Mouse (Mus musculus) left cerebral cortex, postnatal 14 days (tissue): Measurements from ENCODE around the gene Ccdc136. TPM values are rescaled to one million over a fixed set of nuclear protein-coding genes. Genes with fewer than 3 reads are reported as not detected.

Experiments used
- DNase-seq, 2 experiments: peaks; one replicate each; pipeline ENCODE4 v3.0.0; 2021 to 2022; ENCODE audit warnings: low spot score in 2 of 2, mixed read lengths in 1 of 2
- intact Hi-C: fragments of 180-260 bp; cut with DNase I; formaldehyde crosslinking; loops from one replicate; pipeline ENCODE4 v1.15.1; 2025
- microRNA-seq, 2 experiments: library from miRNA; unstranded; fragments of <30 nt; microRNA quantifications; one replicate each; pipeline ENCODE4 v1.2.0; 2022
- total RNA-seq, 2 experiments: library from RNA; stranded (reverse); gene quantifications; 2 replicates each; pipeline ENCODE4 v1.2.3; 2021

Ccdc136 gene
- total RNA-seq, 2 experiments from 2014 or later = 90.1 to 104 TPM

DNA sequence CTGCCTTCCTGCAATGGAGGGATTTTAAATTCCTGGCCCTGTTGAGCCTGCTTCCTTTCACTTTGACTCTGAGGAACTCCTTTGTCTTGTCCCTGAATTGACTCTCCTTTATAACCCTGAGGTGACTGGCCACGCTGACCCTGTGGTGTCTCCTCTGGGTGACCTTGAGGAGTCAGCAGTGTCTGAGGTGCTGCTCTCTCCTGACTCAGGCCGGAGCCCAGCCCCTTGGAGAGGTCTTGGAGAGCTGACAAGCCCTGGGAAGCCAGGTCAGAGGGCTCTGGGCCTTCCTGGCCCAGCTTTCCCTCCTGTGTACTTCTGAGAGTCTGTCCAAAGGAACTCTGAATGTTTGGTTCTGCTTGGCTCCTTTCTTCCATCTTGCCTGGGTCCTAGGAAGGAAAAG is 78.6 kb downstream of the Ccdc136 start:
- intact Hi-C loops = no loop called here

More for the DNA sequence above, 78.6 kb downstream of the Ccdc136 start:
- DNase-seq = no peak

Small RNA genes lying within 50 kb of the gene (microRNA-seq; reads per million reads assigned to microRNA genes)
- gene Gm26220 (0.53 to 1.0 reads per million in 2 experiments), gene Gm44354 (0 reads per million in 2 experiments)

Other genes with a start within 250 kb of the Ccdc136 start
- gene Rbm28, start 231.3 kb upstream of the Ccdc136 start, total RNA-seq = 10 to 100 TPM; 35.5 to 37.3 TPM
- gene Prrt4, start 216.7 kb upstream of the Ccdc136 start, total RNA-seq = 1 to 10 TPM; 4.7 to 5.5 TPM
- 10 to 100 TPM; 86.5 to 99.2 TPM for gene Impdh1, start 179.9 kb upstream of the Ccdc136 start, total RNA-seq
- 1 to 10 TPM; 5.7 to 6.5 TPM for gene Hilpda, start 123.8 kb upstream of the Ccdc136 start, total RNA-seq
- gene Fam71f2, start 116.7 kb upstream of the Ccdc136 start, total RNA-seq = under 1 TPM in 1 of 2 experiments, not detected in 1; 0.44 TPM
- not detected for gene Fam71f1, start 77.2 kb upstream of the Ccdc136 start, total RNA-seq
- 10 to 100 TPM; 88.7 to 89.1 TPM for gene Calu, start 48.2 kb upstream of the Ccdc136 start, total RNA-seq
- gene Opn1sw, start 7.8 kb upstream of the Ccdc136 start, total RNA-seq = under 1 TPM; 0.33 to 0.66 TPM
- gene Flnc, start 36.9 kb downstream of the Ccdc136 start, total RNA-seq = 1 to 10 TPM; 2.0 to 2.2 TPM
- 100 to 1,000 TPM; 253 to 268 TPM for gene Atp6v1f, start 71.4 kb downstream of the Ccdc136 start, total RNA-seq
- 1 to 10 TPM in 1 of 2 experiments, under 1 TPM in 1; 0.70 to 1.3 TPM for gene Atp6v1fnb, start 75.1 kb downstream of the Ccdc136 start, total RNA-seq
- gene Kcp, start 111.6 kb downstream of the Ccdc136 start, total RNA-seq = 1 to 10 TPM; 5.9 to 7.6 TPM
- 1 to 10 TPM; 3.6 to 4.9 TPM for gene Irf5, start 130.3 kb downstream of the Ccdc136 start, total RNA-seq
- gene Tnpo3, start 213.6 kb downstream of the Ccdc136 start, total RNA-seq = 10 to 100 TPM; 67.1 to 70.3 TPM